Mouse (Mus musculus): Measurements from ENCODE around the gene Nppa. TPM values are rescaled to one million over a fixed set of nuclear protein-coding genes. Genes with fewer than 3 reads are reported as not detected.

Gene Nppa
- not detected for total RNA-seq (2023)

DNA sequence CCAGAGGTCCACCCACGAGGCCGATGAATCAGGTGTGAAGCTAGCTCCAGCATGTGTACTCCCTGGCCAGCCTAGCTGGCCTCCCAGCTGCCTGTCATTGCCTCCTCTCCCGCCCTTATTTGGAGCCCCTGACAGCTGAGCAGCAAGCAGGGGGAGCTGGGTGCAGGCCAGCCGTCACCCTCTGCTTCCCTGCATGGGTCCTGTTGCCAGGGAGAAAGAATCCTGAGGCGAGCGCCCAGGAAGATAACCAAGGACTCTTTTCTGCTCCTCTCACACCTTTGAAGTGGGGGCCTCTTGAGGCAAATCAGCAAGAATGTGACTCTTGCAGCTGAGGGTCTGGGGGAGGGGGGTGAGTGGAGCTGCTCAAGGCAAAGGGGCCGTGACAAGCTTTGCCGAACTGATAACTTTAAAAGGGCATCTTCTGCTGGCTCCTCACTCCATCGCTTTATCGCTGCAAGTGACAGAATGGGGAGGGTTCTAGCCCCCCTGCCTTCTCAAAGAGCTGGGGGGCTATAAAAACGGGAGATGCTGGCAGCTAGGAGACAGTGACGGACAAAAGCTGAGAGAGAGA, at the start of gene Nppa:
Gene Nppa, plus strand, starts transcription at position 521 of the 571 bp plus-strand sequence.

DNA sequence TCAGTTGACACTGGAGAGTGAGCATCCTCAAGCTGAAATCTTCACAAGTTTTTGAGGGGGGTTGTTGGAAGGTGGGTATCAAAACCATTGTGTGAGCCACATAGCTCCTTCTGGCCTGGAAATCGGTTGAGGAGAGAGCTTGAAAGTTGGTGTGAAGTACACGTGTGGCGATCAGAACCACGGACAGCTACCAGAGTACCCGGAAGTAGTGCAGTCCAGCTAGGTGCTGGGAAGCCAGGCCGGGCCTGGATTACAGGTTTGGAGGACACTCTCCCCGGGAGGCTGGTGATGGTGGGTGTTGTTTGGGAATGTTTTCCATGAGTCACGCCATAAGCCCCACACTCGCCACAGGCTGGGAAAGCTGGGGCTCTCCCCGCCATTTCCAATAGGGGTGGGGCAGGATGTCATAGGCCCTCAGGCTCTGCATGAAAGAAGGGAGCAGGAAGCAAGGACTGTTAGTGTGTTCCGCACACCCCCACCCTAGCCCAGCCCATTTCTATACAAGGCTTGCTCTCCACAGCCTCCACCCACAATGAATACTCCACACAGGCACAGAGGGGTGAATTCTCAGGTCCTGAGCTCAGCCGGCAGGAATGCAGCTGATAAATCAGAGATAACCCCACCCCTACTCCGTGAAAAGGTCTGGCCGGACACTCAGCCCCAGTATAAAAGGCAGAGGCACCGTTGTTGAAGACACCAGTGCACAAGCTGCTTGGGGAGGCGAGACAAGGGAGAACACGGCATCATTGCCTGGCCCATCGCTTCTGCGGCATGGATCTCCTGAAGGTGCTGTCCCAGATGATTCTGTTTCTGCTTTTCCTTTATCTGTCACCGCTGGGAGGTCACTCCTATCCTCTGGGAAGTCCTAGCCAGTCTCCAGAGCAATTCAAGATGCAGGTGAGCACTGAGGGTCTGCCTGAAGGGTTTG, 15.1 kb upstream of the Nppa start, which contains the start of gene Nppb:
Gene Nppb, plus strand, starts transcription at position 584 of the 928 bp plus-strand sequence.

DNA sequence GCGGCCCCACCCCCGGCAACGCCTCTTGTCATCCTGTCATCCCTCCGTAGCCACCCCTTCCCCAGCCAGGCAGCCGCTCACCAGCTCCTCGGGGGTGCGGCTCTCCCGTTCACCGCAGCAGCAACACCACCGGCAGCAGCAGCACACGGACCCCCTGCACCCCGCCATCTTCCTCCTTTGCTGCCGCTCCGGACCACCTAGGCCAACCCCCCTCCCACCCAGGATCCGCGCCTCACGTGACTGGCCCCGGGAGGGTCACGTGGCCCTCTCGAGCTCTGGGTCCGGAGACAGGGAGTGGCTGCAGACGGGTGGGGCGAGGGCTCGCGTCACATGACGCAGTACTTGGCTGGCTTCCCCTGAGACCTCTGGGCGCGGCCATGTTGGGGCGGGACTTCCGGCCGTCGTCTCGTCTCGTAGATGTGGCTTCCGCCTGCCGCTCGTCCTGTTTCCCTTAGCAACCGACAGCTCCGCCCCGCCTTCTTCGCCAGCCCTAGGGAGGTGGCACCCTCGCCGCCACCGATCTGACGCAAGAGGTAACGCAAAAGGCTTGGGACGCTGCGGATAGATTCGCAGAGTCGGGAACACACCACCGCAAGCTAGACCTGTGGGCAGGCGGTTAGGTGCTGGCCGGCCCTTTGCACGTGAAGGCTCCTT, 38.2 kb downstream of the Nppa start, which contains the start of the genes Clcn6 and Mthfr:
Gene Clcn6, minus strand, starts transcription at position 222 of the 654 bp plus-strand sequence.
Gene Mthfr, plus strand, starts transcription at position 478 of the 654 bp plus-strand sequence.

Other genes starting within 250 kb of the Nppa start
- gene Zfp984, start 190.9 kb upstream of the Nppa start, total RNA-seq (2023) = 10 to 100 TPM; 12.5 to 13.3 TPM
- 10 to 100 TPM in 1 of 2 experiments, 1 to 10 TPM in 1; 6.8 to 12.3 TPM for gene Zfp933, start 152.4 kb upstream of the Nppa start, total RNA-seq (2023)
- 10 to 100 TPM; 38.3 to 39.7 TPM for gene Miip, start 131.9 kb upstream of the Nppa start, total RNA-seq (2023)
- 10 to 100 TPM; 17.8 to 20.8 TPM for gene Fv1, start 131.7 kb upstream of the Nppa start, total RNA-seq (2023)
- 10 to 100 TPM; 44.6 to 51.9 TPM for gene Mfn2, start 96.0 kb upstream of the Nppa start, total RNA-seq (2023)
- 10 to 100 TPM; 10.2 to 17.5 TPM for gene Plod1, start 64.0 kb upstream of the Nppa start, total RNA-seq (2023)
- gene 2510039O18Rik, start 59.8 kb upstream of the Nppa start, total RNA-seq (2023) = 10 to 100 TPM; 69.6 to 75.2 TPM
- not detected for gene Nppb, start 14.9 kb upstream of the Nppa start, total RNA-seq (2023)
- gene Clcn6, start 38.1 kb downstream of the Nppa start, total RNA-seq (2023) = 10 to 100 TPM; 27.6 to 29.3 TPM
- gene Mthfr, start 38.4 kb downstream of the Nppa start, total RNA-seq (2023) = 10 to 100 TPM; 18.5 to 21.1 TPM
- 10 to 100 TPM; 19.9 to 26.1 TPM for gene Agtrap, start 87.3 kb downstream of the Nppa start, total RNA-seq (2023)
- 10 to 100 TPM; 24.7 to 31.2 TPM for gene Mad2l2, start 129.7 kb downstream of the Nppa start, total RNA-seq (2023)
- not detected for gene Draxin, start 130.0 kb downstream of the Nppa start, total RNA-seq (2023)
- gene Fbxo6, start 151.4 kb downstream of the Nppa start, total RNA-seq (2023) = 10 to 100 TPM; 13.1 to 15.6 TPM
- gene Fbxo44, start 159.8 kb downstream of the Nppa start, total RNA-seq (2023) = 1 to 10 TPM; 2.8 to 4.6 TPM
- not detected for gene Fbxo2, start 159.9 kb downstream of the Nppa start, total RNA-seq (2023)

All from T-cell, adult 66 days (primary cell).